Mouse (Mus musculus) stomach, postnatal 0 days (tissue): ENCODE data around the gene Lbx2.
A peak's percentile ranks its signal among the peaks of the same experiment; 100 is the strongest.

Experiments used
- CTCF ChIP-seq: IDR thresholded peaks from 2 replicates; pipeline ENCODE4 v1.5.1; 2016; ENCODE audit warnings: antibody characterized with exemption, low read depth, mild to moderate bottlenecking, moderate library complexity
- EP300 ChIP-seq: optimal IDR thresholded peaks from 2 replicates; pipeline ENCODE3; 2016; ENCODE audit warnings: antibody characterized with exemption

GRCm38 (mm10) chr6:83054871-83055431 lies 31.2 kb upstream of the Lbx2 start, which contains the start of gene Htra2:
- TF ChIP-seq CTCF (peak; percentile 65), EP300 (no peak)
